Mouse (Mus musculus): ENCODE measurements at regions not wholly inside any gene's neighbourhood (a gene's known extent, or its start where the extent isn't known, plus 50 kb on each side); places are given as distances from the start of the nearest gene placed in this dataset.

- DNase-seq (ENCODE audit: low read depth, low spot score) = no peak
- peak overlapping the region; percentile 64 for H3K9ac ChIP-seq (ENCODE audit: control insufficient read depth, low read depth, low read length, poor library complexity, severe bottlenecking)
- H3K27ac ChIP-seq (ENCODE audit: control insufficient read depth, low read depth, low read length) = peak overlapping the region; percentile 69
- H3K79me2 ChIP-seq (ENCODE audit: control insufficient read depth, insufficient read depth, low read length, poor library complexity) = no peaks in the 10 kb centered on the region
- no peaks in the 10 kb centered on the region for H3K9me3 ChIP-seq (replicated peaks; ENCODE audit: insufficient read depth, low read length)
- peak overlapping the region; percentile 21 to 60 for H3K4me3 ChIP-seq (ENCODE audit: control insufficient read depth in 1 of 2, insufficient read depth in 1 of 2, low read depth in 2 of 2, low read length in 2 of 2)
- H3K4me1 ChIP-seq (ENCODE audit: control insufficient read depth in 1 of 2, insufficient read depth in 2 of 2, low read length in 2 of 2) = peaks cover 4 to 9% of the 10 kb centered on the region in 2 experiments; a peak in 3 of 4 replicates
- no peaks in the 10 kb centered on the region for H3K27me3 ChIP-seq (ENCODE audit: control insufficient read depth in 1 of 2, insufficient read depth in 2 of 2, low read length in 2 of 2)
- H3K36me3 ChIP-seq (ENCODE audit: control insufficient read depth in 1 of 2, insufficient read depth in 2 of 2, low read length in 2 of 2) = peaks cover 0 to 7% of the 10 kb centered on the region in 2 experiments; a peak in 2 of 4 replicates
- TF ChIP-seq ETS1 (IDR thresholded peaks at IDR 0.05; ENCODE audit: low read depth, low read length) (no peak), ZNF384 (IDR thresholded peaks at IDR 0.05; ENCODE audit: low read depth, low read length) (peak; percentile 31; the same call in 1 of the 2 replicates)
Measured at GRCm38 (mm10) chr5:146675887-146676277, 90.8 kb upstream of the Gpr12 start.

DNA sequence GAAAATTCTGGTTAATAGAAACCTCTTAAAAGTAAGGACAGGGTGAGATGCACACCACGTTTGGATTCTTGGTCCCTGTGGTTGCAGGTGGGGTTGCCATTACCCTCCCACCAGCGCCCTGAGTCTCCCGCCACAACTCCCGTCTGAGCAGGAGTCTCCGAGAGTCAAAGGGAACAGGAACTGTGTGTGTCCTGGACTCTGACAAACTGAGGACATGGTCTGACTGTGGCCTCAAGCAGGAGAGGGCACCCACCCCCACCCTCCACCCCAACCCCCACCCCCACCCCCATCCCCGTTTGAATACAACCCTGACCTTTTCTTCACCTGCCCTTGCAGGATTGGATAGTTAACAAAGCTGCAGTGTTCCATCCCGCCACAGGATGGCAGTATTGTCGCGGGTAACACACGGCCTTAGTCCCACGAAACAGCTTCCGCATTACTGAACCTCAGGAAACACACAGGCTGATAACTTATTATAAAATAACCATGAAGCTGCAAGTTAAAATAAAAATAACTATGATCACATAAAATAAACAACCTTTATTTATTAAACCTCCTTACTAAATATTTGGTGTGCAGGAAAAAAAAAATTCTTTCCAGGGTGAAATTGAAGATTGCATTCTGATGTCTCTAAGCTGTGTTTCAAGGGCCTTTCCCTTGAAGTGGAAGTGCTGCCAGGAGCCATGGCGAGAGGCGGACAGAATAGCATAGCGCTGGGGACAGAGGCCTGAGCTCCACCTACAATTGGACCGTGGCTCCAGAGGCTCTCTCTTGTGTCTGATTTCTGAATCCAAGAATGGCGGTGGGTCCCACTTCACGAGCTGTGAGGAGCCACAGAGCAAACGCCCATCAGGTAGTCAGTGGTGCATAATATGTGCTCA is 90.2 kb upstream of the Gpr12 start:
- Histone ChIP-seq H3K9ac (ENCODE audit: control insufficient read depth, low read depth, low read length, poor library complexity, severe bottlenecking) (peak overlapping the region; percentile 64), H3K4me3 (ENCODE audit: control insufficient read depth in 1 of 2, insufficient read depth in 1 of 2, low read depth in 2 of 2, low read length in 2 of 2) (peak overlapping the region; percentile 21 to 60), H3K4me1 (ENCODE audit: control insufficient read depth in 1 of 2, insufficient read depth in 2 of 2, low read length in 2 of 2) (peaks cover 4 to 9% of the 10 kb centered on the region in 2 experiments; a peak in 3 of 4 replicates), H3K79me2 (ENCODE audit: control insufficient read depth, insufficient read depth, low read length, poor library complexity) (no peaks in the 10 kb centered on the region), H3K27me3 (ENCODE audit: control insufficient read depth in 1 of 2, insufficient read depth in 2 of 2, low read length in 2 of 2) (no peaks in the 10 kb centered on the region), H3K36me3 (ENCODE audit: control insufficient read depth in 1 of 2, insufficient read depth in 2 of 2, low read length in 2 of 2) (peaks cover 0 to 7% of the 10 kb centered on the region in 2 experiments; a peak in 2 of 4 replicates), H3K9me3 (replicated peaks; ENCODE audit: insufficient read depth, low read length) (no peaks in the 10 kb centered on the region), H3K27ac (ENCODE audit: control insufficient read depth, low read depth, low read length) (peak overlapping the region; percentile 69)
- peak; percentile 95 for DNase-seq (ENCODE audit: low read depth, low spot score)
- peak; percentile 83; the same call in 1 of the 2 replicates for TF ChIP-seq MAZ (IDR thresholded peaks at IDR 0.05; ENCODE audit: low read depth, low read length)
- TF ChIP-seq CHD1 (IDR thresholded peaks at IDR 0.05; ENCODE audit: low read depth, low read length) = peak; percentile 85
- peak; percentile 98 for TF ChIP-seq SMC3 (IDR thresholded peaks at IDR 0.05; ENCODE audit: low read depth, low read length)
- peak; percentile 28; the same call in 1 of the 2 replicates for TF ChIP-seq NRF1 (IDR thresholded peaks at IDR 0.05; ENCODE audit: insufficient read depth, low read depth, low read length, poor library complexity, severe bottlenecking)
- TF ChIP-seq GABPA (IDR thresholded peaks at IDR 0.05; ENCODE audit: low read depth, low read length) = no peak
- TF ChIP-seq POLR2AphosphoS2 (IDR thresholded peaks at IDR 0.05; ENCODE audit: low read length) = no peak
- TF ChIP-seq EP300 (IDR thresholded peaks at IDR 0.05; ENCODE audit: low read depth in 1 of 2, low read length in 2 of 2) = peak; percentile 62 to 77
- TF ChIP-seq RAD21 (IDR thresholded peaks at IDR 0.05; ENCODE audit: low read depth, low read length) = peak; percentile 99
- no peak for TF ChIP-seq USF1 (IDR thresholded peaks at IDR 0.05; ENCODE audit: low read depth, low read length)
- peak; percentile 89 for TF ChIP-seq TBP (IDR thresholded peaks at IDR 0.05; ENCODE audit: low read depth, low read length)
- TF ChIP-seq MEF2A (IDR thresholded peaks at IDR 0.05; ENCODE audit: extremely low read depth, insufficient replicate concordance, low read depth, low read length, poor library complexity, severe bottlenecking) = no peak
- TF ChIP-seq MYC (IDR thresholded peaks at IDR 0.05; ENCODE audit: low read depth, low read length) = peak; percentile 70
- TF ChIP-seq HCFC1 (IDR thresholded peaks at IDR 0.05; ENCODE audit: low read depth, low read length) = peak; percentile 57; the same call in 1 of the 2 replicates
- no peak for TF ChIP-seq USF2 (IDR thresholded peaks at IDR 0.05; ENCODE audit: borderline replicate concordance in 1 of 2, insufficient read depth in 1 of 2, low read depth in 1 of 2, low read length in 2 of 2)
- no peak for TF ChIP-seq MYB (IDR thresholded peaks at IDR 0.05; ENCODE audit: low read depth, low read length)
- peak; percentile 35 for TF ChIP-seq NELFE (IDR thresholded peaks at IDR 0.05; ENCODE audit: low read depth, low read length)
- no peak for TF ChIP-seq TAL1 (IDR thresholded peaks at IDR 0.05; ENCODE audit: low read length)
- TF ChIP-seq ZC3H11A (IDR thresholded peaks at IDR 0.05; ENCODE audit: low read depth, low read length) = peak; percentile 99
- TF ChIP-seq ZKSCAN1 (IDR thresholded peaks at IDR 0.05; ENCODE audit: low read depth, low read length) = no peak
- no peak for TF ChIP-seq JUND (IDR thresholded peaks at IDR 0.05; ENCODE audit: low read depth, low read length)
- TF ChIP-seq POLR2AphosphoS5 (IDR thresholded peaks at IDR 0.05; ENCODE audit: borderline replicate concordance, low read depth, low read length) = no peak
- peak; percentile 51 for TF ChIP-seq MXI1 (IDR thresholded peaks at IDR 0.05; ENCODE audit: low read depth, low read length)
- no peak for TF ChIP-seq KAT2A (conservative IDR thresholded peaks at IDR 0.05; ENCODE audit: low read depth, low read length)
- peak; percentile 51; the same call in 1 of the 2 replicates for TF ChIP-seq MAX (IDR thresholded peaks at IDR 0.05; ENCODE audit: low read length)
- TF ChIP-seq E2F4 (IDR thresholded peaks at IDR 0.05; ENCODE audit: borderline replicate concordance, low read depth, low read length) = no peak
- no peak for TF ChIP-seq CHD2 (IDR thresholded peaks at IDR 0.05; ENCODE audit: low read length)
- peak; percentile 74; the same call in 1 of the 2 replicates for TF ChIP-seq ETS1 (IDR thresholded peaks at IDR 0.05; ENCODE audit: low read depth, low read length)
- no peak for TF ChIP-seq UBTF (IDR thresholded peaks at IDR 0.05; ENCODE audit: borderline replicate concordance, insufficient read depth, low read depth, low read length)
